ENCODE assay signal across 8 mouse cellular contexts in the genomic region with DNA sequence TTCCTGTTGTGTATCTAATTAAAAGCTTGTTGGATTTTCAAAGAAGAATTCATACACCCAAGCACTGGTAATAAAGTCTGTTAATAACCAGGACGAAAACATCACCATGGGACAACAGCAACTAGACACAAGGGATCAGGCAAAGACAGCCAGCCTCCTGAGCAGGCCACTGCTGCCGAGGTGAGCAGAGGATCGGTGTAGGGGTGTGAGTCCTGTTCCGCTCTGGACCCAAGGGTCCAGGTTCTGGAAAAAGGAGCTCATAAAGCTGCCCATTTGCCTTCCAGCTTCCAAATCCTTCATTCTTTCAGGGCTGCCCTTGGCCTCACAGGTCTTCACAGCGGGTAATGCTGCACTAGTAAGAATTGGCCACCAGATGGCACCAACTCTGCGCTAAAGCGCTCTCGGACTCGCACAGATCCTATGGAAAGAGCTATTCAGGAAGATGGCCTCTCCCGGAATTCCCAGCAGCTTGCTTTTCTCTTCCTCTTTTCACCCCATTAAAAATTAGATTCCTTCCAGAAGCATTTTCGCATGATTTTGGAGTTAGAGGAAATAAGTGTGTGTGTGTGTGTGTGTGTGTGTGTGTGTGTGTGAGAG.
DNase-seq lines count a peak whose midpoint lies in the region; ATAC-seq and TF ChIP-seq lines count a peak whose summit lies in the region.

No protein-coding gene starts in this region.

- peak; percentile 95 for ATAC-seq in forebrain, postnatal 0 days
- ATAC-seq in lung, embryonic 15.5 days (ENCODE audit: borderline replicate concordance, extremely low read depth, low FRiP score, low TSS enrichment), result peak; percentile 78; the same call in 1 of the 2 replicates

- no peak overlapping the region for H3K9ac ChIP-seq in forebrain, postnatal 0 days
- H3K9ac ChIP-seq in lung, embryonic 15.5 days, result no peak overlapping the region

- no peaks in the 10 kb centered on the region for H3K27me3 ChIP-seq in cerebellum, adult 2 months (ENCODE audit: control insufficient read depth, insufficient read depth, low read length)
- no peaks in the 10 kb centered on the region for H3K27me3 ChIP-seq in forebrain, postnatal 0 days (ENCODE audit: insufficient read depth, low read length)
- no peaks in the 10 kb centered on the region for H3K27me3 ChIP-seq in lung, embryonic 15.5 days

- no peak for TF ChIP-seq POLR2A in cerebellum, adult 2 months (IDR thresholded peaks at IDR 0.05; ENCODE audit: borderline replicate concordance, insufficient read depth, low read length)

- peak; percentile 75 for DNase-seq in MN1 (ENCODE audit: low spot score)
- peak; percentile 82 to 87 for DNase-seq in cerebellum, adult 2 months
- DNase-seq in forebrain, postnatal 0 days, result peak; percentile 95
- DNase-seq in heart, postnatal 36 days, result peak; percentile 77 to 80
- DNase-seq in layer of hippocampus, adult 18-20 months (ENCODE audit: low spot score in 2 of 2), result peak; percentile 77 to 92
- DNase-seq in retina, embryonic 14.5 days (ENCODE audit: low spot score), result peak; percentile 94
- peak; percentile 51 to 64 for DNase-seq in urinary bladder, postnatal 36 days (ENCODE audit: low spot score in 2 of 2)

- intact Hi-C loops in heart, postnatal 36 days (cut with DNase I), result loop anchor here (1.0 to 5.0 kb wide), 3 partner anchors 293 to 528 kb away; no protein-coding TSS in a partner anchor

- no peaks in the 10 kb centered on the region for H3K36me3 ChIP-seq in forebrain, postnatal 0 days (ENCODE audit: insufficient read depth)
- no peaks in the 10 kb centered on the region for H3K36me3 ChIP-seq in lung, embryonic 15.5 days

- H3K4me3 ChIP-seq in cerebellum, adult 2 months (replicated peaks; ENCODE audit: insufficient read depth, low read depth, low read length), result no peak overlapping the region
- H3K4me3 ChIP-seq in forebrain, postnatal 0 days (ENCODE audit: low read depth, low read length), result no peak overlapping the region
- no peak overlapping the region for H3K4me3 ChIP-seq in lung, embryonic 15.5 days

- no peak overlapping the region for H3K27ac ChIP-seq in cerebellum, adult 2 months (ENCODE audit: insufficient read depth, low read length)
- H3K27ac ChIP-seq in forebrain, postnatal 0 days (ENCODE audit: low read depth, low read length), result no peak overlapping the region
- H3K27ac ChIP-seq in lung, embryonic 15.5 days, result no peak overlapping the region

- peak overlapping the region; percentile 37 for H3K4me2 ChIP-seq in forebrain, postnatal 0 days (ENCODE audit: low read depth)
- peak overlapping the region; percentile 34; the same call in 1 of the 2 replicates for H3K4me2 ChIP-seq in lung, embryonic 15.5 days

- peak; percentile 92 for TF ChIP-seq CTCF in cerebellum, adult 2 months (IDR thresholded peaks at IDR 0.05; ENCODE audit: borderline replicate concordance, insufficient read depth, low read depth, low read length)
- TF ChIP-seq CTCF in forebrain, postnatal 0 days (IDR thresholded peaks at IDR 0.05; ENCODE audit: low read depth), result peak; percentile 93

- peaks cover 4% of the 10 kb centered on the region; the same call in 1 of the 2 replicates for H3K9me3 ChIP-seq in forebrain, postnatal 0 days (ENCODE audit: low read length)
- no peaks in the 10 kb centered on the region; the same call in 1 of the 2 replicates for H3K9me3 ChIP-seq in lung, embryonic 15.5 days

- no peaks in the 10 kb centered on the region for H3K4me1 ChIP-seq in cerebellum, adult 2 months (ENCODE audit: control insufficient read depth, insufficient read depth, low read length)
- no peaks in the 10 kb centered on the region for H3K4me1 ChIP-seq in forebrain, postnatal 0 days (ENCODE audit: insufficient read depth)
- no peaks in the 10 kb centered on the region for H3K4me1 ChIP-seq in lung, embryonic 15.5 days

- 17% methylated on average over 11 of the region's 11 CpGs for WGBS in cerebellum, adult 2 months
- 15% methylated on average over 11 of the region's 11 CpGs for WGBS in forebrain, postnatal 0 days
- 14% methylated on average over 11 of the region's 11 CpGs for WGBS in lung, embryonic 15.5 days
